Mouse (Mus musculus): ENCODE data around the gene Crip1. TPM values are rescaled to one million over a fixed set of nuclear protein-coding genes. Genes with fewer than 3 reads are reported as not detected.
A peak's percentile ranks its signal among the peaks of the same experiment; 100 is the strongest.
"Not testable (repeated sequence)": the region's sequence is repeated elsewhere in the genome, so short reads cannot be mapped to it uniquely, and the experiment has no call there.

Crip1 gene
- polyA plus RNA-seq, 1 experiment from 2014 or later = 312 TPM

GRCm38 (mm10) chr12:113188349-113189055, 42.4 kb downstream of the Crip1 start:
- 85% methylated on average over 51 of the region's 51 CpGs for WGBS

GRCm38 (mm10) chr12:113193423-113193822, 47.3 kb downstream of the Crip1 start:
- H3K27me3 ChIP-seq (replicated peaks; ENCODE audit: control insufficient read depth, insufficient read depth, low read length) = no peaks in the 10 kb centered on the region; the same call in 1 of the 2 replicates
- no peak for DNase-seq (ENCODE audit: low spot score)
- H3K4me2 ChIP-seq (ENCODE audit: low read length) = no peak overlapping the region
- no peak overlapping the region for H3K27ac ChIP-seq (ENCODE audit: low read depth)
- no peaks in the 10 kb centered on the region; the same call in 1 of the 2 replicates for H3K36me3 ChIP-seq (ENCODE audit: control insufficient read depth, insufficient read depth, low read length)
- H3K4me1 ChIP-seq (replicated peaks; ENCODE audit: control insufficient read depth, insufficient read depth, low read length) = no peaks in the 10 kb centered on the region
- 53% methylated on average over 2 of the region's 2 CpGs for WGBS
- H3K9ac ChIP-seq (ENCODE audit: low read length) = no peak overlapping the region
- ATAC-seq (replicated peaks; ENCODE audit: low FRiP score, low TSS enrichment, low read depth) = no peak; the same call in 1 of the 2 replicates
- H3K9me3 ChIP-seq (ENCODE audit: control insufficient read depth, low read length) = 0 out of 2 replicates have a peak, but pooled peaks cover 3% of the 10 kb centered on the region
- no peak overlapping the region for H3K4me3 ChIP-seq (ENCODE audit: low read depth, low read length)

More at GRCm38 (mm10) chr12:113188349-113189055, 42.4 kb downstream of the Crip1 start:
- Histone ChIP-seq H3K4me2 (ENCODE audit: low read length) (peak overlapping the region; percentile 73), H3K27me3 (replicated peaks; ENCODE audit: control insufficient read depth, insufficient read depth, low read length) (peaks cover 17% of the 10 kb centered on the region), H3K27ac (ENCODE audit: low read depth) (no peak overlapping the region), H3K36me3 (ENCODE audit: control insufficient read depth, insufficient read depth, low read length) (no peaks in the 10 kb centered on the region; the same call in 1 of the 2 replicates), H3K4me3 (ENCODE audit: low read depth, low read length) (no peak overlapping the region), H3K9me3 (ENCODE audit: control insufficient read depth, low read length) (no peaks in the 10 kb centered on the region), H3K4me1 (replicated peaks; ENCODE audit: control insufficient read depth, insufficient read depth, low read length) (peaks cover 13% of the 10 kb centered on the region; the same call in 1 of the 2 replicates), H3K9ac (ENCODE audit: low read length) (no peak overlapping the region)
- ATAC-seq (replicated peaks; ENCODE audit: low FRiP score, low TSS enrichment, low read depth) (no peak), DNase-seq (ENCODE audit: low spot score) (no peak)

GRCm38 (mm10) chr12:113199132-113199531, 53.0 kb downstream of the Crip1 start:
- ATAC-seq (replicated peaks; ENCODE audit: low FRiP score, low TSS enrichment, low read depth); H3K27ac ChIP-seq (ENCODE audit: low read depth); DNase-seq (ENCODE audit: low spot score); H3K27me3 ChIP-seq (replicated peaks; ENCODE audit: control insufficient read depth, insufficient read depth, low read length); H3K9ac ChIP-seq (ENCODE audit: low read length); H3K4me1 ChIP-seq (replicated peaks; ENCODE audit: control insufficient read depth, insufficient read depth, low read length); H3K4me2 ChIP-seq (ENCODE audit: low read length); H3K9me3 ChIP-seq (ENCODE audit: control insufficient read depth, low read length); H3K36me3 ChIP-seq (ENCODE audit: control insufficient read depth, insufficient read depth, low read length); H3K4me3 ChIP-seq (ENCODE audit: low read depth, low read length): not testable (repeated sequence)
- WGBS = 92% methylated on average over 3 of the region's 6 CpGs

- H3K9me3 ChIP-seq (ENCODE audit: control insufficient read depth, low read length) = no peaks in the 10 kb centered on the region
- no peak overlapping the region for H3K4me2 ChIP-seq (ENCODE audit: low read length)
- no peak for DNase-seq (ENCODE audit: low spot score)
- H3K27ac ChIP-seq (ENCODE audit: low read depth) = no peak overlapping the region
- no peak for ATAC-seq (replicated peaks; ENCODE audit: low FRiP score, low TSS enrichment, low read depth)
- no peak overlapping the region for H3K9ac ChIP-seq (ENCODE audit: low read length)
- no peak overlapping the region for H3K4me3 ChIP-seq (ENCODE audit: low read depth, low read length)
- H3K36me3 ChIP-seq (ENCODE audit: control insufficient read depth, insufficient read depth, low read length) = no peaks in the 10 kb centered on the region
- no peaks in the 10 kb centered on the region for H3K4me1 ChIP-seq (replicated peaks; ENCODE audit: control insufficient read depth, insufficient read depth, low read length)
- H3K27me3 ChIP-seq (replicated peaks; ENCODE audit: control insufficient read depth, insufficient read depth, low read length) = no peaks in the 10 kb centered on the region
- 95% methylated on average over 4 of the region's 4 CpGs for WGBS
Measured at GRCm38 (mm10) chr12:113201301-113201700, 55.2 kb downstream of the Crip1 start.

- DNase-seq (ENCODE audit: low spot score) = no peak
- H3K9me3 ChIP-seq (ENCODE audit: control insufficient read depth, low read length) = no peaks in the 10 kb centered on the region
- ATAC-seq (replicated peaks; ENCODE audit: low FRiP score, low TSS enrichment, low read depth) = no peak
Measured at GRCm38 (mm10) chr12:113202008-113202407, 55.9 kb downstream of the Crip1 start.

More at GRCm38 (mm10) chr12:113202008-113202407, 55.9 kb downstream of the Crip1 start:
- no peak overlapping the region for H3K27ac ChIP-seq (ENCODE audit: low read depth)
- H3K36me3 ChIP-seq (ENCODE audit: control insufficient read depth, insufficient read depth, low read length) = no peaks in the 10 kb centered on the region
- no peaks in the 10 kb centered on the region for H3K4me1 ChIP-seq (replicated peaks; ENCODE audit: control insufficient read depth, insufficient read depth, low read length)
- no peak overlapping the region for H3K9ac ChIP-seq (ENCODE audit: low read length)
- H3K27me3 ChIP-seq (replicated peaks; ENCODE audit: control insufficient read depth, insufficient read depth, low read length) = no peaks in the 10 kb centered on the region
- H3K4me3 ChIP-seq (ENCODE audit: low read depth, low read length) = no peak overlapping the region
- no peak overlapping the region for H3K4me2 ChIP-seq (ENCODE audit: low read length)

Other genes with a start within 250 kb of the Crip1 start
- gene Jag2, start 216.5 kb upstream of the Crip1 start, polyA plus RNA-seq (2014; fragmentation: Nextera tagmentation; extraction: Ambion mirVana) = 4.1 and 4.4 TPM in 2 replicates
- 102 and 105 TPM in 2 replicates for gene Nudt14, start 204.2 kb upstream of the Crip1 start, polyA plus RNA-seq (2014; fragmentation: Nextera tagmentation; extraction: Ambion mirVana)
- 21.7 and 23.2 TPM in 2 replicates for gene Btbd6, start 169.8 kb upstream of the Crip1 start, polyA plus RNA-seq (2014; fragmentation: Nextera tagmentation; extraction: Ambion mirVana)
- gene Brf1, start 145.6 kb upstream of the Crip1 start, polyA plus RNA-seq (2014; fragmentation: Nextera tagmentation; extraction: Ambion mirVana) = 53.8 and 55.8 TPM in 2 replicates
- 12.5 and 14.3 TPM in 2 replicates for gene Pacs2, start 131.8 kb upstream of the Crip1 start, polyA plus RNA-seq (2014; fragmentation: Nextera tagmentation; extraction: Ambion mirVana)
- not detected in 2 replicates for gene Tex22, start 71.8 kb upstream of the Crip1 start, polyA plus RNA-seq (2014; fragmentation: Nextera tagmentation; extraction: Ambion mirVana)
- gene Mta1, start 48.0 kb upstream of the Crip1 start, polyA plus RNA-seq (2014; fragmentation: Nextera tagmentation; extraction: Ambion mirVana) = 17.6 and 21.3 TPM in 2 replicates
- gene Crip2, start 6.1 kb upstream of the Crip1 start, polyA plus RNA-seq (2014; fragmentation: Nextera tagmentation; extraction: Ambion mirVana) = 124 and 129 TPM in 2 replicates
- 24.2 and 27.9 TPM in 2 replicates for gene Tedc1, start 10.1 kb downstream of the Crip1 start, polyA plus RNA-seq (2014; fragmentation: Nextera tagmentation; extraction: Ambion mirVana)
- 6.6 and 7.6 TPM in 2 replicates for gene Tmem121, start 39.6 kb downstream of the Crip1 start, polyA plus RNA-seq (2014; fragmentation: Nextera tagmentation; extraction: Ambion mirVana)